Mouse (Mus musculus) cerebellum, adult 8-10 months (tissue): ENCODE data around the gene Fth1.
"Not testable (repeated sequence)": the region's sequence is repeated elsewhere in the genome, so short reads cannot be mapped to it uniquely, and the experiment has no call there.

Source experiments
- DNase-seq: peaks from one replicate; pipeline ENCODE4 v3.0.0; 2022

Gene Fth1

GRCm38 (mm10) chr19:9964205-9964916, 16.0 kb upstream of the Fth1 start:
- DNase-seq: no peak

GRCm38 (mm10) chr19:9966096-9966867, 14.1 kb upstream of the Fth1 start:
- DNase-seq: no peak

- no peak for DNase-seq
These were observed 12.2 kb upstream of the Fth1 start for GRCm38 (mm10) chr19:9968081-9968787.

- DNase-seq: not testable (repeated sequence)
These were observed 5.5 kb upstream of the Fth1 start for GRCm38 (mm10) chr19:9974853-9975252.

- no peak for DNase-seq
These were observed 3.3 kb upstream of the Fth1 start for GRCm38 (mm10) chr19:9977085-9977484.

GRCm38 (mm10) chr19:9978431-9978951, 1.9 kb upstream of the Fth1 start:
- no peak for DNase-seq

GRCm38 (mm10) chr19:9979156-9979555, 1.2 kb upstream of the Fth1 start:
- no peak for DNase-seq

- no peak for DNase-seq
These were observed 1.2 kb downstream of the Fth1 start for GRCm38 (mm10) chr19:9981621-9982020.

- peak; percentile 95 for DNase-seq
These were observed 1.9 kb downstream of the Fth1 start for GRCm38 (mm10) chr19:9982151-9982851.

GRCm38 (mm10) chr19:9982852-9983542, 2.6 kb downstream of the Fth1 start:
- DNase-seq: peak; percentile 66

- DNase-seq: no peak
These were observed 4.0 kb downstream of the Fth1 start for GRCm38 (mm10) chr19:9984111-9985055.

- no peak for DNase-seq
These were observed 4.9 kb downstream of the Fth1 start for GRCm38 (mm10) chr19:9985190-9985899.

GRCm38 (mm10) chr19:9985900-9986421, 5.6 kb downstream of the Fth1 start:
- DNase-seq: no peak

- no peak for DNase-seq
These were observed 6.8 kb downstream of the Fth1 start for GRCm38 (mm10) chr19:9987192-9987591.

GRCm38 (mm10) chr19:9987593-9987992, 7.2 kb downstream of the Fth1 start:
- DNase-seq: no peak

GRCm38 (mm10) chr19:9989171-9989883, 8.9 kb downstream of the Fth1 start:
- DNase-seq: no peak

- no peak for DNase-seq
These were observed 9.5 kb downstream of the Fth1 start for GRCm38 (mm10) chr19:9989884-9990256.

- peak; percentile 58 for DNase-seq
These were observed 10.9 kb downstream of the Fth1 start for GRCm38 (mm10) chr19:9991304-9991703.
